Comparison of ENCODE assay signal across 16 mouse cellular contexts in genomic region chr4:23512014-23512413, GRCm38 (mm10).
DNase-seq lines count a peak whose midpoint lies in the region; ATAC-seq and TF ChIP-seq lines count a peak whose summit lies in the region.
"Had no signal": no experiment of that assay in that cellular context is flagged by ENCODE, and none has a peak within 500 bp of the region (broad histone marks: within the 10 kb centered on the region; RNA-seq: fewer than 3 reads in every experiment).

No protein-coding gene starts in this region.

- no peak overlapping the region for H3K27ac ChIP-seq in embryonic facial prominence, embryonic 14.5 days (replicated peaks; ENCODE audit: low read depth, low read length)
- no peak overlapping the region for H3K27ac ChIP-seq in embryonic facial prominence, embryonic 10.5 days (replicated peaks)
- H3K27ac ChIP-seq in forebrain, postnatal 0 days (ENCODE audit: low read depth, low read length), result no peak overlapping the region
- no peak overlapping the region for H3K27ac ChIP-seq in midbrain, embryonic 15.5 days
- no peak overlapping the region for H3K27ac ChIP-seq in thymus, adult 2 months (ENCODE audit: control insufficient read depth, insufficient read depth, low read length)
- H3K27ac ChIP-seq: limb, embryonic 13.5 days; neural tube, embryonic 13.5 days had no signal

- no peaks in the 10 kb centered on the region for H3K4me1 ChIP-seq in embryonic facial prominence, embryonic 14.5 days (ENCODE audit: control insufficient read depth, insufficient read depth, low read length)
- H3K4me1 ChIP-seq in embryonic facial prominence, embryonic 10.5 days, result no peaks in the 10 kb centered on the region
- peaks cover 4% of the 10 kb centered on the region; the same call in 1 of the 2 replicates for H3K4me1 ChIP-seq in forebrain, postnatal 0 days (ENCODE audit: insufficient read depth)
- peaks cover 6% of the 10 kb centered on the region for H3K4me1 ChIP-seq in midbrain, embryonic 15.5 days
- no peaks in the 10 kb centered on the region for H3K4me1 ChIP-seq in thymus, adult 2 months (replicated peaks; ENCODE audit: control insufficient read depth, insufficient read depth, low read length)

- DNase-seq in embryonic facial prominence, embryonic 14.5 days (ENCODE audit: low spot score), result peak; percentile 29
- no peak for DNase-seq in embryonic facial prominence, embryonic 10.5 days (ENCODE audit: low spot score)
- DNase-seq in brain, adult 2 months (ENCODE audit: low read depth, low spot score), result peak; percentile 17
- DNase-seq in forebrain, postnatal 0 days, result peak; percentile 33
- no peak for DNase-seq in frontal cortex, postnatal 10 days (ENCODE audit: low spot score in 2 of 2)
- no peak for DNase-seq in thymus, adult 2 months
- no peak for DNase-seq in thymus, postnatal 36 days
- DNase-seq: cerebellum, adult 18-20 months; kidney, postnatal 36 days; layer of hippocampus, postnatal 36 days; liver, postnatal 0 days; right cerebral cortex, postnatal 4 days had no signal

- no peaks in the 10 kb centered on the region for H3K27me3 ChIP-seq in embryonic facial prominence, embryonic 14.5 days (replicated peaks; ENCODE audit: control insufficient read depth, insufficient read depth, low read length)
- H3K27me3 ChIP-seq in embryonic facial prominence, embryonic 10.5 days (replicated peaks; ENCODE audit: low read depth, poor library complexity, severe bottlenecking), result no peaks in the 10 kb centered on the region
- H3K27me3 ChIP-seq in forebrain, postnatal 0 days (ENCODE audit: insufficient read depth, low read length), result no peaks in the 10 kb centered on the region
- H3K27me3 ChIP-seq in midbrain, embryonic 15.5 days (replicated peaks), result no peaks in the 10 kb centered on the region
- H3K27me3 ChIP-seq in thymus, adult 2 months (ENCODE audit: control insufficient read depth, insufficient read depth, low read length), result no peaks in the 10 kb centered on the region
- H3K27me3 ChIP-seq: limb, embryonic 13.5 days; neural tube, embryonic 13.5 days had no signal

- TF ChIP-seq POLR2A in thymus, adult 2 months (IDR thresholded peaks at IDR 0.05; ENCODE audit: control insufficient read depth, extremely low read depth, insufficient read depth, low read length, poor library complexity), result no peak

- ATAC-seq in embryonic facial prominence, embryonic 14.5 days (ENCODE audit: low read depth), result no peak
- ATAC-seq in forebrain, postnatal 0 days, result peak; percentile 75
- ATAC-seq in midbrain, embryonic 15.5 days (replicated peaks), result peak; percentile 72
- ATAC-seq: intestine, embryonic 16.5 days; liver, postnatal 0 days had no signal

- H3K4me3 ChIP-seq in embryonic facial prominence, embryonic 14.5 days (ENCODE audit: low read depth, low read length), result no peak overlapping the region
- H3K4me3 ChIP-seq in embryonic facial prominence, embryonic 10.5 days, result no peak overlapping the region
- no peak overlapping the region for H3K4me3 ChIP-seq in forebrain, postnatal 0 days (ENCODE audit: low read depth, low read length)
- H3K4me3 ChIP-seq in midbrain, embryonic 15.5 days, result no peak overlapping the region
- no peak overlapping the region for H3K4me3 ChIP-seq in thymus, adult 2 months (ENCODE audit: control insufficient read depth, insufficient read depth, low read length)
- H3K4me3 ChIP-seq: limb, embryonic 13.5 days; neural tube, embryonic 13.5 days had no signal

- H3K9me3 ChIP-seq in embryonic facial prominence, embryonic 14.5 days (ENCODE audit: control insufficient read depth, low read length), result no peaks in the 10 kb centered on the region
- no peaks in the 10 kb centered on the region for H3K9me3 ChIP-seq in embryonic facial prominence, embryonic 10.5 days
- H3K9me3 ChIP-seq in forebrain, postnatal 0 days (ENCODE audit: low read length), result no peaks in the 10 kb centered on the region
- no peaks in the 10 kb centered on the region for H3K9me3 ChIP-seq in midbrain, embryonic 15.5 days
- H3K9me3 ChIP-seq: limb, embryonic 13.5 days; neural tube, embryonic 13.5 days had no signal

- 62% methylated on average over 4 of the region's 4 CpGs for WGBS in embryonic facial prominence, embryonic 14.5 days
- WGBS in embryonic facial prominence, embryonic 10.5 days, result 50% methylated on average over 4 of the region's 4 CpGs
- 15% methylated on average over 4 of the region's 4 CpGs for WGBS in forebrain, postnatal 0 days
- 31% methylated on average over 4 of the region's 4 CpGs for whole genome bisulfite sequencing in midbrain, embryonic 15.5 days
- 84% methylated on average over 4 of the region's 4 CpGs for WGBS in thymus, adult 2 months

- TF ChIP-seq CTCF in forebrain, postnatal 0 days (IDR thresholded peaks at IDR 0.05; ENCODE audit: low read depth), result no peak
- TF ChIP-seq CTCF in thymus, adult 2 months (IDR thresholded peaks at IDR 0.05; ENCODE audit: borderline replicate concordance, control insufficient read depth, extremely low read depth, insufficient read depth, low read length, poor library complexity), result no peak

- no peak overlapping the region for H3K9ac ChIP-seq in embryonic facial prominence, embryonic 14.5 days (ENCODE audit: low read depth, low read length)
- no peak overlapping the region for H3K9ac ChIP-seq in forebrain, postnatal 0 days
- no peak overlapping the region for H3K9ac ChIP-seq in midbrain, embryonic 15.5 days
- H3K9ac ChIP-seq: limb, embryonic 13.5 days; liver, postnatal 0 days; neural tube, embryonic 13.5 days had no signal

- no peaks in the 10 kb centered on the region for H3K36me3 ChIP-seq in embryonic facial prominence, embryonic 14.5 days (ENCODE audit: control insufficient read depth, insufficient read depth, low read length)
- no peaks in the 10 kb centered on the region for H3K36me3 ChIP-seq in embryonic facial prominence, embryonic 10.5 days (replicated peaks)
- H3K36me3 ChIP-seq in forebrain, postnatal 0 days (ENCODE audit: insufficient read depth), result no peaks in the 10 kb centered on the region
- no peaks in the 10 kb centered on the region for H3K36me3 ChIP-seq in midbrain, embryonic 15.5 days (replicated peaks)
- no peaks in the 10 kb centered on the region for H3K36me3 ChIP-seq in thymus, adult 2 months (ENCODE audit: control insufficient read depth, insufficient read depth, low read length)
- H3K36me3 ChIP-seq: limb, embryonic 13.5 days; neural tube, embryonic 13.5 days had no signal

- H3K4me2 ChIP-seq in embryonic facial prominence, embryonic 14.5 days (ENCODE audit: low read depth, low read length), result no peak overlapping the region
- H3K4me2 ChIP-seq in forebrain, postnatal 0 days (ENCODE audit: low read depth), result no peak overlapping the region
- H3K4me2 ChIP-seq in midbrain, embryonic 15.5 days, result no peak overlapping the region
- H3K4me2 ChIP-seq: limb, embryonic 13.5 days; neural tube, embryonic 13.5 days had no signal

Comparison
In these comparisons a context has a peak if more than half of its experiments do, and no peak if none do; other contexts are left out.
1. DNase-seq: peak in embryonic facial prominence, embryonic 14.5 days (single experiment), brain, adult 2 months (single experiment) and forebrain, postnatal 0 days (single experiment); none in embryonic facial prominence, embryonic 10.5 days (single experiment), frontal cortex, postnatal 10 days (0 of 2), thymus, adult 2 months (single experiment) and thymus, postnatal 36 days (0 of 2).